Mouse (Mus musculus) mouse embryonic stem cell (cell line): Measurements from ENCODE around the gene Dlx4.

Experiments used
- in situ Hi-C, 2 experiments: fragments of 300-500 bp; cut with MboI; formaldehyde crosslinking; loops; 1 replicate in 1 of 2; 3 replicates in 1 of 2; pipeline ENCODE4 v1.14.3; 2019 to 2020; ENCODE audit warnings: low sequenced_read_pairs in 2 of 2, low pct_unique_long_range_greater_than_20kb in 1 of 2, mixed read lengths in 1 of 2; ENCODE audit not compliant: unreplicated experiment in 1 of 2

Dlx4 gene

GRCm38 (mm10) chr11:95145851-95146403 is at the start of gene Dlx4:
Dlx4 (minus strand) TSS chr11:95146263.
- in situ Hi-C loops: no loop called here

- in situ Hi-C loops: no loop called here
These were observed 43.8 kb upstream of the Dlx4 start for GRCm38 (mm10) chr11:95189863-95190262.

- in situ Hi-C loops: no loop called here
These were observed 40.8 kb upstream of the Dlx4 start for GRCm38 (mm10) chr11:95186826-95187225.

GRCm38 (mm10) chr11:95185700-95186099 is 39.6 kb upstream of the Dlx4 start:
- in situ Hi-C loops: no loop called here

GRCm38 (mm10) chr11:95184561-95184960 is 38.5 kb upstream of the Dlx4 start:
- in situ Hi-C loops: no loop called here

- in situ Hi-C loops: no loop called here
These were observed 33.2 kb upstream of the Dlx4 start for GRCm38 (mm10) chr11:95179311-95179710.

- in situ Hi-C loops: no loop called here
These were observed 19.8 kb upstream of the Dlx4 start for GRCm38 (mm10) chr11:95165857-95166256.

- in situ Hi-C loops: no loop called here
These were observed 15.6 kb upstream of the Dlx4 start for GRCm38 (mm10) chr11:95161708-95162107.

- in situ Hi-C loops: no loop called here
These were observed 14.6 kb upstream of the Dlx4 start for GRCm38 (mm10) chr11:95160693-95161092.

- in situ Hi-C loops: no loop called here
These were observed 13.8 kb upstream of the Dlx4 start for GRCm38 (mm10) chr11:95159763-95160371.

- in situ Hi-C loops: no loop called here
These were observed 11.8 kb upstream of the Dlx4 start for GRCm38 (mm10) chr11:95157872-95158271.

GRCm38 (mm10) chr11:95157356-95157755 is 11.3 kb upstream of the Dlx4 start:
- in situ Hi-C loops: no loop called here

- in situ Hi-C loops: no loop called here
These were observed 9.4 kb upstream of the Dlx4 start for GRCm38 (mm10) chr11:95155511-95155910.

GRCm38 (mm10) chr11:95153681-95154080 is 7.6 kb upstream of the Dlx4 start:
- in situ Hi-C loops: no loop called here

- in situ Hi-C loops: no loop called here
These were observed 7.1 kb upstream of the Dlx4 start for GRCm38 (mm10) chr11:95153116-95153515.

- in situ Hi-C loops: no loop called here
These were observed 4.4 kb upstream of the Dlx4 start for GRCm38 (mm10) chr11:95150269-95151049.

GRCm38 (mm10) chr11:95149462-95150268 is 3.6 kb upstream of the Dlx4 start:
- in situ Hi-C loops: no loop called here

GRCm38 (mm10) chr11:95148754-95149153 is 2.7 kb upstream of the Dlx4 start:
- in situ Hi-C loops: no loop called here

- in situ Hi-C loops: no loop called here
These were observed 1.0 kb downstream of the Dlx4 start for GRCm38 (mm10) chr11:95144946-95145483.
